Mouse (Mus musculus): Measurements from ENCODE around the gene Cyp26b1.

DNA sequence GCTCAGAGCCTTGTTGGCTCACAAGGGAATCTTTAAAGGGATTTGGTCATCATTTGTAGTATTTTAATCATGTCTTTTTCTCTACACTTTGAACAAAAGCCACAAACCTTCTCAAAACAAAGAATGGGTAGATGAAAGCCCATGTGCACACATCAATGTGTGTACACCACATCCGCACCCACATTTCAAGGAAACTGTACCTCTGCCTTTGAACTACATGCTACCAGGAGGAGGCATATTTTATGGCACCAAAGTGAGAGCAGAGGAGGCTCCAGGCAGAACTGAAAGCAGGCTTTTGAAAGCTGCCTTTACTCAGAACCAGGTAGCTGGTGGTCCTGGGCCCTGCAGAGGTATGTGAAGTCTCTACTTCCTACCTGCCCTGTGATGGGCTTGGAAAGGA is 23.3 kb upstream of the Cyp26b1 start:
- TF ChIP-seq CTCF (IDR thresholded peaks at IDR 0.05) (no peak), EP300 (IDR thresholded peaks at IDR 0.05) (no peak)
